Mouse (Mus musculus) megakaryocyte, embryonic 14.5 days (primary cell): ENCODE measurements around the gene Vps13d. TPM values are rescaled to one million over a fixed set of nuclear protein-coding genes. Genes with fewer than 3 reads are reported as not detected.

ENCODE experiments used
- H3K27me3 ChIP-seq: replicated peaks from 2 replicates; pipeline ENCODE3; 2012; ENCODE audit warnings: inconsistent platforms
- H3K36me3 ChIP-seq: replicated peaks from 2 replicates; pipeline ENCODE3; 2012; ENCODE audit warnings: low read length, inconsistent platforms, mixed read lengths
- H3K4me1 ChIP-seq: 2 replicates; pipeline ENCODE4 v1.6.1; 2012; ENCODE audit warnings: inconsistent platforms
- H3K4me3 ChIP-seq: replicated peaks from 2 replicates; pipeline ENCODE3; 2012; ENCODE audit warnings: moderate library complexity, mild to moderate bottlenecking, inconsistent platforms
- H3K9me3 ChIP-seq: 2 replicates; pipeline ENCODE4 v1.6.1; 2012; ENCODE audit warnings: inconsistent platforms
- FLI1 ChIP-seq: IDR thresholded peaks from 2 replicates; pipeline ENCODE4 v1.6.1; 2012; ENCODE audit warnings: low read length, inconsistent platforms, mixed read lengths
- GATA1 ChIP-seq: IDR thresholded peaks from 3 replicates; pipeline ENCODE4 v1.6.1; 2012; ENCODE audit warnings: mixed read lengths, low read length, inconsistent platforms, borderline replicate concordance
- polyA plus RNA-seq: library from polyadenylated mRNA; stranded (reverse); fragments of >175 nt; gene quantifications from 2 replicates; pipeline ENCODE4 v1.2.3, GENCODE M21; 2012; ENCODE audit warnings: low replicate concordance; ENCODE audit not compliant: insufficient read depth

Vps13d gene
- polyA plus RNA-seq, 1 experiment, result 20.6 TPM

DNA sequence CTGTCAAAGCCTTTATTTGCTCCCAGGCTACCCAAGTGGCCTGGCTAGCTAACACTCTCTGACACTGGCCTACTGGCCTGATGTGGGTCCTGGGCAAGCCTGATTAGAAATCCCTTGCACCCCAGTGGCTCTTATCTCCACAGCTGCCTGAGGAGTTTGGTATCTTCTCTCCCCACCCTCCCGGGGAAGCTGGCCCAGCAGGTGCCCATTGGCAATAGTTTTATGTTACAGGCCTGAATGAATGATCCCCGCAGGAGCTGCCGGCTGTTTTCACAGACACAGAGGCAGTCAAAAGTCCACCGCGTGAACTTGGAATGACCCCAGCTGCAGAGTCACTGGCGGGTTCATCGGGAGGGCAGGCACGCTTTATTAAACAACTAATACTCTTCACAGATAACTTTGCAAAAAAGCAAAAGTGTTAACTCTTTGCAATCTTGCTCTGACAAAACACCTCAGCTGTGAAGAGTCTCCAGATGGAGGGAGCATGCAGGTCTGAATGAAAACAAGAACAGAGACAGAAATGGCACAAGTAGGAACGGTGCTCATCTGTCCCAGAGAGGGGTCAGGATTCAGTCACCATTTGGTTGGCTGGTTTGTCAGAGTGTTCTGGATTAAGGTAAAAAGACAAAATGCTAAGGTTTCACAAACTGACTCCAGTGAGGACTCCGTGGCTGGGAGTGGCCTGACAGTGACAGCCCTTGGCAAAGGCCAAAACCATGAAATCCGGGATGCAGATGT, 160.1 kb downstream of the Vps13d start:
- H3K36me3 ChIP-seq, result peaks cover 87% of the 10 kb centered on the region
- no peaks in the 10 kb centered on the region for H3K9me3 ChIP-seq
- H3K4me1 ChIP-seq, result peaks cover 100% of the 10 kb centered on the region
- H3K4me3 ChIP-seq, result no peak overlapping the region
- no peak for TF ChIP-seq GATA1
- TF ChIP-seq FLI1, result no peak
- H3K27me3 ChIP-seq, result no peaks in the 10 kb centered on the region

DNA sequence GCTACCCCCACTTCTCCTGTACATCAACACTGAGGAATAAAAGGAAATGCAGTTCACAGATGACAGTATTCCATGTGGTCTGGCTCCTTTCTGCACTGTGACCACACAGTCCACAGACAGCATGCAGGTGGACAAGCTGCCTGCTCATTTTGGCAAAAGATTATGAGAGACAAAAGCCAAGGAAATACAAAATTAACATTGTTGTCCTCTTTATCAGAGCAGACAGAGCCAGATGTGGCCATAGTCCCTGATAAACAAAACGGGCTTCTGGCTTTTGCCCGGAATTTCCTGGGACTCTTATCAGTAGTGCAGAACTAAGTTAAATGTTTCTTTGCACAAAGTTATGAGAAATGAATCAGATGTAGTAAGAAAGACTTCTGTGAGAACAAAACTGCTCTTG, 161.4 kb downstream of the Vps13d start:
- peaks cover 100% of the 10 kb centered on the region for H3K4me1 ChIP-seq
- TF ChIP-seq FLI1 (no peak), GATA1 (peak; percentile 28; the same call in 1 of the 3 replicates)
- peaks cover 87% of the 10 kb centered on the region for H3K36me3 ChIP-seq
- H3K27me3 ChIP-seq, result no peaks in the 10 kb centered on the region
- peak overlapping the region; percentile 62 for H3K4me3 ChIP-seq
- no peaks in the 10 kb centered on the region for H3K9me3 ChIP-seq

- H3K4me1 ChIP-seq, result peaks cover 100% of the 10 kb centered on the region
- TF ChIP-seq GATA1, result no peak
- TF ChIP-seq FLI1, result no peak
- H3K27me3 ChIP-seq, result no peaks in the 10 kb centered on the region
- peaks cover 87% of the 10 kb centered on the region for H3K36me3 ChIP-seq
- H3K9me3 ChIP-seq, result no peaks in the 10 kb centered on the region
- H3K4me3 ChIP-seq, result no peak overlapping the region
Measured at GRCm38 (mm10) chr4:145032637-145033036, 162.2 kb downstream of the Vps13d start.

- Histone ChIP-seq H3K4me3 (no peak overlapping the region), H3K27me3 (no peaks in the 10 kb centered on the region), H3K9me3 (no peaks in the 10 kb centered on the region), H3K4me1 (peaks cover 100% of the 10 kb centered on the region), H3K36me3 (peaks cover 87% of the 10 kb centered on the region)
- TF ChIP-seq GATA1 (no peak), FLI1 (no peak)
Measured at GRCm38 (mm10) chr4:145031510-145031909, 163.3 kb downstream of the Vps13d start.

GRCm38 (mm10) chr4:145026449-145026851, 168.4 kb downstream of the Vps13d start:
- H3K27me3 ChIP-seq, result no peaks in the 10 kb centered on the region
- peak overlapping the region; percentile 35 for H3K4me3 ChIP-seq
- H3K4me1 ChIP-seq, result peaks cover 100% of the 10 kb centered on the region
- TF ChIP-seq GATA1 (no peak), FLI1 (no peak)
- H3K36me3 ChIP-seq, result peaks cover 92% of the 10 kb centered on the region
- H3K9me3 ChIP-seq, result no peaks in the 10 kb centered on the region

GRCm38 (mm10) chr4:145025409-145025762, 169.4 kb downstream of the Vps13d start:
- H3K4me1 ChIP-seq, result peaks cover 100% of the 10 kb centered on the region
- peak overlapping the region; percentile 71 for H3K4me3 ChIP-seq
- TF ChIP-seq GATA1 (no peak), FLI1 (no peak)
- H3K9me3 ChIP-seq, result no peaks in the 10 kb centered on the region
- peaks cover 92% of the 10 kb centered on the region for H3K36me3 ChIP-seq
- H3K27me3 ChIP-seq, result no peaks in the 10 kb centered on the region

- Histone ChIP-seq H3K9me3 (no peaks in the 10 kb centered on the region), H3K36me3 (peaks cover 92% of the 10 kb centered on the region), H3K4me1 (peaks cover 100% of the 10 kb centered on the region), H3K27me3 (no peaks in the 10 kb centered on the region), H3K4me3 (peak overlapping the region; percentile 48)
- no peak for TF ChIP-seq FLI1
- no peak for TF ChIP-seq GATA1
Measured at GRCm38 (mm10) chr4:145024694-145025408, 170.0 kb downstream of the Vps13d start.

GRCm38 (mm10) chr4:145023911-145024310, 170.9 kb downstream of the Vps13d start:
- H3K27me3 ChIP-seq, result no peaks in the 10 kb centered on the region
- H3K9me3 ChIP-seq, result no peaks in the 10 kb centered on the region
- TF ChIP-seq GATA1 (no peak), FLI1 (no peak)
- H3K4me3 ChIP-seq, result no peak overlapping the region
- peaks cover 92% of the 10 kb centered on the region for H3K36me3 ChIP-seq
- peaks cover 100% of the 10 kb centered on the region for H3K4me1 ChIP-seq

DNA sequence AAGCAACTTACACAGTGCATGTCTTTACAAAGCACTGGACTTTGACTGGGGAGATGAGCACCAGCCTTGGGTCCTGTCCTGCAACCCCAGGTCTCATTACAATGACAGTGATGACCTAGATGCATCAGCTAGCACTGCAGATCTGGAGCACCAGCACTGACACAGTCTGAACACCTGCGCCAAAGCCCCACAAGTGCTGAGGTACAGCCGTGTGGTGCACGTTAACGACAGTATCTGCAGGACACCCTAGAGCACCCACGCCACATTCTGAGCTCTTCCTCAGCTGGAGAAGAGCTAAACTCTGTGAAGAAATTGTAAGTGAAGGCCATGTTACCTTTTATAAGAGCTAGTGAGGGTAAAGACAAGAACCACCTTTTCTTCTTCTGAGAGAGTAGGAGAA, 172.0 kb downstream of the Vps13d start:
- Histone ChIP-seq H3K27me3 (no peaks in the 10 kb centered on the region), H3K9me3 (no peaks in the 10 kb centered on the region), H3K4me1 (peaks cover 100% of the 10 kb centered on the region), H3K4me3 (no peak overlapping the region), H3K36me3 (peaks cover 91% of the 10 kb centered on the region)
- TF ChIP-seq GATA1, result no peak
- TF ChIP-seq FLI1, result no peak

DNA sequence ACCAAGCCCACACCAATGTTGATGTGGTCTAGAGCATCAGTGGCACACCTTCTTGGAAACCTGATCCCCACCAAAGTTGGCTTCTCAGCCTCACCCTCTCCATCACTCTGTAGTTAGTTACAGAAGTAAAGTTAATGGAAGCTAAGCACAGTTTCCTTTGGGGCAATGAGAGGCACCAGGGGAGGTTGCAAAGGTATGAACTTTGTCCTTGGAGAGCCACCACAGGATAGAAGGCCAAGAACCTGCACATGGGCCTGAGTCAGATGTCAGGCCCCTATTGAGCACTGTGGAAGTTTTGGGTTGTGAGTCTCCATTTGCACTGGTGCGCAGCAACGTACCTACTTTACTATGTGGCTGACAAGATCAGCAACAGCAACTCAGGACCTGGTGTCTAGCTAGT, 172.6 kb downstream of the Vps13d start:
- Histone ChIP-seq H3K36me3 (peaks cover 91% of the 10 kb centered on the region), H3K4me3 (no peak overlapping the region), H3K9me3 (no peaks in the 10 kb centered on the region), H3K4me1 (peaks cover 100% of the 10 kb centered on the region), H3K27me3 (no peaks in the 10 kb centered on the region)
- TF ChIP-seq FLI1, result no peak
- TF ChIP-seq GATA1, result no peak

DNA sequence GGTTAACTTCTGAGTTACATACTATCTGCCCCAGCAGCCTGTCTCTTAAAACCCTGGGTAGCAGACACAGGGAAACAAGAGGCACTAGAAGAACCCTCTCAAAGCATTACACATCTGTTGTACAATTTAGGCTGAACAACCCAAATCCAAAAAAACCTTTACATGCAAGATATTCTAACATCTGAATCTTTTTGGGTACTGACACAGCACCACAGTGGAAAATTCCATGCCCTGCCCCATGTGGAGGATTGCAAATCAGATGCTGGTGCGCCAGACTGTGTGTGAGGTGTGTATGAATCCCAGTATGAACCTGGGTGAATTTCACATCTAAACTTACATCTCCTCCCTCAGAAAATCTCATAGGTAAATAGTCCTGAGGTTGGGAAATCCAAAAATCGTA, 174.4 kb downstream of the Vps13d start:
- H3K9me3 ChIP-seq, result no peaks in the 10 kb centered on the region
- H3K4me3 ChIP-seq, result no peak overlapping the region
- H3K36me3 ChIP-seq, result peaks cover 92% of the 10 kb centered on the region
- H3K4me1 ChIP-seq, result peaks cover 100% of the 10 kb centered on the region
- TF ChIP-seq FLI1 (no peak), GATA1 (no peak)
- H3K27me3 ChIP-seq, result no peaks in the 10 kb centered on the region
